Mouse (Mus musculus) lung, postnatal 36 days (tissue): ENCODE data around the gene Wdr95.

Experiments
- DNase-seq: peaks from one replicate; pipeline ENCODE4 v3.0.0; 2022; ENCODE audit warnings: mixed read lengths

Wdr95 gene

DNA sequence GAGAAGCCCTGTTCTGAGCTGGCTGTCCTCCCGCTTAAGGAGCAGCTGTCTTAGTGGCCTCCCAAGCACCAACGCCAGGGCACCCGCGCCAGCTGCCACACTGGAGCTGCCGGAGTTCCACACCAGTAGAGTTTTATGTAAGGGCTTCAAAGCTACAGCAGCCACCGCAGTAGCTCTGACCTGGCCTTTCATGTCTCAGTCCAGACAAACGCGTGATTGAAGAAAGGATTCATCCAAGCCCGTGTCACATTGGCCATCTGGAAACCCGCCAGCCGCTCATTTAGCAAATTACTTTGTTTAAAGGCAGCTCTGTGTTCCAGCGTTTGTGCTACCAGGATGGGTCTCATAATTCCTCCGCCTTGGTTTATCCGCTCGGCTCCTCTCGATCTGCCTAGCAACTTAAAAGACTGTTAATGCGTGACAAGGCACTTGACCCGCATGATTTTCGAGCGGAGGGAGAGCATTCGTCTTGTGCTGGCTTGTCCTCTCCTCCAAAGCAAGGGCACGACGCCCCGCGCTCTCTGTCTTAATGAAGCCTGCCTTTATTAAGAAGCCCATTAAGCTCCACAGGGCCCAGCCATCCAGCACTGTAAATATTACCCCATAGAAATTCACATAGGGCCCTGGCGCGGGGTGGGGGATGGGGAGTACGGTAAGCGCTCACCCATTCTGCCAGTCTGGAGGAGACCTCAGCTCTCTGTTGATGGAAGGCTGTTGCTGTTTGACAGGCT, at the start of gene Wdr95:
Gene Wdr95, plus strand, starts transcription at position 681 of the 731 bp plus-strand sequence.
- peak; percentile 24 for DNase-seq

- DNase-seq: no peak
Measured at GRCm38 (mm10) chr5:149481920-149482319, 46.6 kb upstream of the Wdr95 start.

- peak; percentile 16 for DNase-seq
Measured at GRCm38 (mm10) chr5:149483321-149484052, 45.0 kb upstream of the Wdr95 start.

GRCm38 (mm10) chr5:149484270-149484669, 44.2 kb upstream of the Wdr95 start:
- DNase-seq: no peak

GRCm38 (mm10) chr5:149485447-149485846, 43.0 kb upstream of the Wdr95 start:
- no peak for DNase-seq

GRCm38 (mm10) chr5:149488360-149489021, 40.0 kb upstream of the Wdr95 start:
- no peak for DNase-seq

DNA sequence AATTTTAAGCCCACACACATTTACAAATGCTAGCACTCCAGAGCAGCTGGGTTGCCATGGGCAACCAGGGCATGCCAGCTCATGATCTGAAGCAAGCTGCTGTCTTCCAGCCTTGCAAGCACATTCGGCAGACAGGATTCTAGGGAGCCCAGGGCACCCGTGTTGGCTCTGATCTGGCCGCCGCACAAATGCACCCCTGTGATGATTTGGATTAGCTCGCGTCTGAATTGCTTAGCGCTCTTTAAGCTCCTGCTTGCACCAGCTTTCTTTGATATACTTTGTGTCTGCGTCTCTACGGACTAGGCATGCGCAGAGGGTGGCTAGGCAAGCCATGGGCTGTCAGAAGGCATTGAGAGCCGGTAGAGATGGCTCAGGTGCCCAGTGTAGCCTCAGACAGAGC, 39.3 kb upstream of the Wdr95 start:
- DNase-seq: no peak

- DNase-seq: no peak
Measured at GRCm38 (mm10) chr5:149490275-149490674, 38.2 kb upstream of the Wdr95 start.

- DNase-seq: no peak
Measured at GRCm38 (mm10) chr5:149495655-149496054, 32.8 kb upstream of the Wdr95 start.

- no peak for DNase-seq
Measured at GRCm38 (mm10) chr5:149496401-149497066, 31.9 kb upstream of the Wdr95 start.

- DNase-seq: no peak
Measured at GRCm38 (mm10) chr5:149499936-149500335, 28.5 kb upstream of the Wdr95 start.

- no peak for DNase-seq
Measured at GRCm38 (mm10) chr5:149503423-149504175, 24.9 kb upstream of the Wdr95 start.

DNA sequence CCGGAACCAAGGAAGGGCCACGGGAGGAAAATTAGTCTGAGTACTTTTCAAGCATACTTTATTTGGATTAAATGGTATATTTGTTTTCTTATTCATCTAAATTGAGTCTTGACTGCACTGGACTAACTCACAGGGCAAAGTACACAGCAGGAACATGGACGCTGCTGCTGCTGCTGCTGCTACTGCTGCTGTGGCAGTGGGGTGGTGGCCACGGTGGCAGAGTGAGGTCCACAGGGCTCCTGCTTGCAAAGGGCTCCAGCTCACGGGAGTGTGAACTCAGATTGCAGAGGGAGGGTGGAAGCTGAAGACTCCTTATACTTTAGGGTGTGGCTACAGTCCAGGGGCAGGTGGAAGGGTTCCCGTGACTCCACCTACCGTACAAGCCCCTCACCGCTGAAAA, 23.5 kb upstream of the Wdr95 start:
- no peak for DNase-seq

DNA sequence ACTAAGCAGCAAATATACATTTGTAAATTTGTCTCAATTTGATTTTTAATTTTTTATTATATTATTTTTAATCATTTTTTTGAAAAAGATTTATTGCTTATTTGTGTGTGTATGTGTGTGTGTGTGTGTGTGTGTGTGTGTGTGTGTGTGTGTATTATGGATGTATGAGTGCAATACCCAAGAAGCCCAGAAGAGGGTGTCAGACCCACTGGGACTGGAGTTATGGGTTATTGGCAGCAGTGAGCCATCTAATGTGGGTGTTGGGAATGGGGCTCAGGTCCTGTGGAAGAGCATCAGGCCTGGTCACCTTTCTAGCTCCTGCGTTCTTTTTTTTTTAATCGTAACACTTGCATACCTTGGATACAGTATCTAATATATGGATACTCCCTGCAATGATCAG, 22.4 kb upstream of the Wdr95 start:
- DNase-seq: no peak

GRCm38 (mm10) chr5:149508094-149509029, 20.1 kb upstream of the Wdr95 start:
- DNase-seq: no peak

GRCm38 (mm10) chr5:149510323-149510722, 18.2 kb upstream of the Wdr95 start:
- no peak for DNase-seq

DNA sequence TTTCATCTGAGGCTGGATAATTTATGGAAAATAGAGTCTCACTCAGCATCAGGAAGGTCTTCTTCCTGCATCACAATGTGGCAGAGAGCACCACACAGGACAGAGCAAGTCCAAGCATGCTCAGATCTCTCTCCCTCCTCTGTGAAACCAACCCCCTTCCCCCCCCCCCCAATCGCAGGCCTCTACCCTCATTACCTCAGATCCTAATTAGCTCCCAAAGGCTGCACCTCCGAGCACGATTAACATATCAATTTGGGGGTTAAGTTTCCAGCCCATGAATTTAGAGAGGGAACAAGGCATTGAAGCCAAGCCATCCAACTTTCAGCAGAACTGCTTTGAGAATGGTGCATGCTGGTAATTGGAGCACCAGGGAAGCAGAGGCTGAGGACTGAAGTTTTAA, 15.8 kb upstream of the Wdr95 start:
- no peak for DNase-seq

- DNase-seq: no peak
Measured at GRCm38 (mm10) chr5:149513438-149514086, 14.9 kb upstream of the Wdr95 start.

DNA sequence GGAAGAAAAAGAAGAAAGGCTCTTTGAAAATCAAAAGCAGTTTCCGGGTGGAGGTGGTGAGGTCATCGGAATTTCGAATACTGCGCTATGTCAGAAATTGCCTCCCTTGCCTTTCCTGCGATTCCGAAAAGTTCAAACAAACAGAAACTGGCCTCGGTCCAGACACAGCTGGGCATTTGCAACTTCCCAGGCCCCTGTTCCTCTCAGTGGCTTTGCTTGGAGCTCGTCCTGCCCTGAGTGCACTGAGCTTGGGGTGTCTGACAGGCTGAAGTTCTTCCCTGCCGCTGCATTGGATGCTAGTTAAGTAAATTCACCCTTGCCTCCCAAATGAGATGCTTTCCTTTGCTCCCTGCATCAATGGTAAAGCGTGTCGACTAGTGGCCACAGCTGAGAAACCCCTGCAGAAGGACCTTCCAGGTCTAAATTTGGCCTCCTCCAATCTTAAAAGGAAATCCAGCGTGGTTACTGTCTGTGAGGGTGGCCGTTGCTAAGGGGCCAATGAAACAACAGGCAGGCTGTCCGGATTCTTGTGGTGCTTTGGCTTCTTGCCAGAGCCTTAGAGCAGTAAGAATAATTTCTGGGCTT, 14.3 kb upstream of the Wdr95 start:
- DNase-seq: peak; percentile 45

- no peak for DNase-seq
Measured at GRCm38 (mm10) chr5:149514890-149515289, 13.6 kb upstream of the Wdr95 start.
